Mouse (Mus musculus): ENCODE data around the gene Arid4a. TPM values are rescaled to one million over a fixed set of nuclear protein-coding genes. Genes with fewer than 3 reads are reported as not detected.

The Arid4a gene
- polyA plus RNA-seq, 1 experiment = 2.3 TPM

DNA sequence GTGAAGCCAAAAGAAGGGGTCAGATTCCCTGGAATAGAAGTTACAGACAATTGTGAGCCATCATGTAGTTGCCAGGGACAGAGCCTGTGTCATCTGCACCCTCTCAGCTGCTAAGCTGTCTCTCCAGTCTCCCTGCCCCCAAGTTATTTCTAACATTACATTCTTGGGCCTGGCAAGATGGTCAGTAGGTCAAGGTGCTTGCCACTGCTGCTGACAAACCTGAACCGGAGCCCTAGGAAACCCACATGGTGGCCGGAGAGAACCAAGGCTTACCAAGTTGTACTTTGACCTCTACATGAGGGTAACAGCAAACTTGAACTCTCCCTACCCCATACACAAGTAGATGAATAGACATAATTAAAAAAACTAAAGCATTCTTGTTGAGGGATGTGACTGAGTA is 28.7 kb downstream of the Arid4a start:
- Histone ChIP-seq H3K4me3 (ENCODE audit: low read depth, low read length) (no peak overlapping the region), H3K4me1 (ENCODE audit: control insufficient read depth, insufficient read depth, insufficient read length, low read length) (peaks cover 5% of the 10 kb centered on the region; the same call in 1 of the 2 replicates), H3K27ac (ENCODE audit: insufficient read depth, low read depth, low read length) (no peak overlapping the region), H3K27me3 (ENCODE audit: control insufficient read depth, insufficient read depth, low read length) (no peaks in the 10 kb centered on the region), H3K36me3 (ENCODE audit: control insufficient read depth, insufficient read depth, low read length) (peaks cover 39% of the 10 kb centered on the region)
- WGBS = 59% methylated on average over 2 of the region's 2 CpGs
- TF ChIP-seq POLR2A (IDR thresholded peaks at IDR 0.05; ENCODE audit: low read depth, low read length) = no peak

DNA sequence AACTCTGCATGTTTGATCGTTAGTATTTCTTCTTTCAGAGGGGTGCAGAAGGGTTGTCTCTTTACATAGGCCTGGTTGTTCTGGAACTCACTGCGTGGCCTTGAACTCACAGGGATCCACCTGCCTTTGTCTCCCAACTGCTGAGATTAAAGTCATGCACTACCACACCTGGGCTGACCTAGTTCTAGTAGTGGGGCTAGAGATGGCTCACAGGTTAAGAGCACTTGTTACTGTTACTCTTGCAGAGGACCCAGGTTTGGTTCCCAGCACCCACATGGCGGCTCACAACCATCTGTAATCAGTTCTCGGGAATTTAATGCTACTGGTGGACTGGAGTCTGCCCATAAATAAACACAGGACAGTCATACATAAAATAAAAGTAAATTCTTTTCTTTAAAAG is 30.7 kb downstream of the Arid4a start:
- H3K27me3 ChIP-seq (ENCODE audit: control insufficient read depth, insufficient read depth, low read length) = no peaks in the 10 kb centered on the region
- peaks cover 2% of the 10 kb centered on the region; the same call in 1 of the 2 replicates for H3K4me1 ChIP-seq (ENCODE audit: control insufficient read depth, insufficient read depth, insufficient read length, low read length)
- H3K4me3 ChIP-seq (ENCODE audit: low read depth, low read length) = no peak overlapping the region
- peaks cover 26% of the 10 kb centered on the region for H3K36me3 ChIP-seq (ENCODE audit: control insufficient read depth, insufficient read depth, low read length)
- TF ChIP-seq POLR2A (IDR thresholded peaks at IDR 0.05; ENCODE audit: low read depth, low read length) (no peak), CTCF (IDR thresholded peaks at IDR 0.05; ENCODE audit: extremely low read depth, insufficient read length, insufficient replicate concordance, low read depth, low read length) (no peak)
- H3K27ac ChIP-seq (ENCODE audit: insufficient read depth, low read depth, low read length) = no peak overlapping the region
- WGBS = 98% methylated on average over 4 of the region's 4 CpGs

- H3K36me3 ChIP-seq (ENCODE audit: control insufficient read depth, insufficient read depth, low read length) = peaks cover 20% of the 10 kb centered on the region
- no peaks in the 10 kb centered on the region for H3K27me3 ChIP-seq (ENCODE audit: control insufficient read depth, insufficient read depth, low read length)
- TF ChIP-seq POLR2A (IDR thresholded peaks at IDR 0.05; ENCODE audit: low read depth, low read length) (no peak), CTCF (IDR thresholded peaks at IDR 0.05; ENCODE audit: extremely low read depth, insufficient read length, insufficient replicate concordance, low read depth, low read length) (no peak)
- no peak overlapping the region for H3K27ac ChIP-seq (ENCODE audit: insufficient read depth, low read depth, low read length)
- no peak overlapping the region for H3K4me3 ChIP-seq (ENCODE audit: low read depth, low read length)
- WGBS = 60% methylated on average over 8 of the region's 8 CpGs
- H3K4me1 ChIP-seq (ENCODE audit: control insufficient read depth, insufficient read depth, insufficient read length, low read length) = peaks cover 6% of the 10 kb centered on the region; the same call in 1 of the 2 replicates
These were observed 31.8 kb downstream of the Arid4a start for GRCm38 (mm10) chr12:71047473-71048078.

- Histone ChIP-seq H3K36me3 (ENCODE audit: control insufficient read depth, insufficient read depth, low read length) (peaks cover 21% of the 10 kb centered on the region), H3K27ac (ENCODE audit: insufficient read depth, low read depth, low read length) (no peak overlapping the region), H3K4me1 (ENCODE audit: control insufficient read depth, insufficient read depth, insufficient read length, low read length) (peaks cover 8% of the 10 kb centered on the region; the same call in 1 of the 2 replicates), H3K4me3 (ENCODE audit: low read depth, low read length) (no peak overlapping the region), H3K27me3 (ENCODE audit: control insufficient read depth, insufficient read depth, low read length) (no peaks in the 10 kb centered on the region)
- 26% methylated on average over 7 of the region's 7 CpGs for WGBS
- TF ChIP-seq POLR2A (IDR thresholded peaks at IDR 0.05; ENCODE audit: low read depth, low read length) = no peak
- no peak for TF ChIP-seq CTCF (IDR thresholded peaks at IDR 0.05; ENCODE audit: extremely low read depth, insufficient read length, insufficient replicate concordance, low read depth, low read length)
These were observed 32.3 kb downstream of the Arid4a start for GRCm38 (mm10) chr12:71048117-71048516.

DNA sequence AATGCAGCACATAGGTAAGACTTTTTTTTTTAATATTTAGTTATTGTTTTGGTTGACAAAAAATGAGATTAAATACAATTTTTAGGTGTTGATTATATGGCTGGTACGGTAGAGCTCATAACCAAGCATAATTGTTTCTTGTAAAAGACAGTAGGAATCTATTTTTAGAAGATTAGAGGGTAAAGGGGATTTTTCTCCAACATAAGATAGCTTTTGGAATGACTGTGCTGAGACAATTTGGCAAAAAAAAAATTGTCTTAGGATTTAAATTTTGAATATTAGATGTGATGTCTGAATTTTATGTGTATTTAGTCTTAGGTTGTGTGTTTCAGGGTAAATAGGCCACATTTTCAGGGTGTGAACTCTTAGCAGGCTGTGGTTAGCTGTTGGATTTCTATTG is 32.8 kb downstream of the Arid4a start:
- H3K4me1 ChIP-seq (ENCODE audit: control insufficient read depth, insufficient read depth, insufficient read length, low read length) = peaks cover 8% of the 10 kb centered on the region; the same call in 1 of the 2 replicates
- no peak overlapping the region for H3K4me3 ChIP-seq (ENCODE audit: low read depth, low read length)
- peaks cover 21% of the 10 kb centered on the region for H3K36me3 ChIP-seq (ENCODE audit: control insufficient read depth, insufficient read depth, low read length)
- no peaks in the 10 kb centered on the region for H3K27me3 ChIP-seq (ENCODE audit: control insufficient read depth, insufficient read depth, low read length)
- 86% methylated on average over 1 of the region's 1 CpGs for WGBS
- TF ChIP-seq CTCF (IDR thresholded peaks at IDR 0.05; ENCODE audit: extremely low read depth, insufficient read length, insufficient replicate concordance, low read depth, low read length) (no peak), POLR2A (IDR thresholded peaks at IDR 0.05; ENCODE audit: low read depth, low read length) (no peak)
- no peak overlapping the region for H3K27ac ChIP-seq (ENCODE audit: insufficient read depth, low read depth, low read length)

- 88% methylated on average over 10 of the region's 10 CpGs for WGBS
- H3K27me3 ChIP-seq (ENCODE audit: control insufficient read depth, insufficient read depth, low read length) = no peaks in the 10 kb centered on the region
- peaks cover 19% of the 10 kb centered on the region for H3K36me3 ChIP-seq (ENCODE audit: control insufficient read depth, insufficient read depth, low read length)
- no peak overlapping the region for H3K27ac ChIP-seq (ENCODE audit: insufficient read depth, low read depth, low read length)
- H3K4me1 ChIP-seq (ENCODE audit: control insufficient read depth, insufficient read depth, insufficient read length, low read length) = peaks cover 6% of the 10 kb centered on the region; the same call in 1 of the 2 replicates
- no peak for TF ChIP-seq CTCF (IDR thresholded peaks at IDR 0.05; ENCODE audit: extremely low read depth, insufficient read length, insufficient replicate concordance, low read depth, low read length)
- TF ChIP-seq POLR2A (IDR thresholded peaks at IDR 0.05; ENCODE audit: low read depth, low read length) = no peak
- no peak overlapping the region for H3K4me3 ChIP-seq (ENCODE audit: low read depth, low read length)
These were observed 33.9 kb downstream of the Arid4a start for GRCm38 (mm10) chr12:71049596-71050265.

DNA sequence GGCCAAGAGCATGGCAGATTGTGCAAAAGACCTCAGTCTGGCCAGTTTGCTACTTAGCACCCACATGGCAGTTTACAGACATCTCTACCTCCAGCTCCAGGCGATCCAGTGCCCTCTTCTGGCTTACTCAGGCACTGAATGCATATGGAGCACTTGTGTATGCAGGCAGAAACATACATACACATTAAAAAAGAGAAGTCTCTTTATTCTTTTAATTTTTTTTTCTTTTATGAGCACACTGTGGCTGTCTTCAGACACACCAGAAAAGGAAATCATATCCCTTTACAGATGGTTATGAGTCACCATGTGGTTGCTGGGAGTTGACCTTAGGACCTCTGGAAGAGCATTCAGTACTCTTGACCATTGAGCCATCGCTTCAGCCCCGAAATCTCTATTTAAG is 35.3 kb downstream of the Arid4a start:
- H3K36me3 ChIP-seq (ENCODE audit: control insufficient read depth, insufficient read depth, low read length) = peaks cover 15% of the 10 kb centered on the region
- peaks cover 6% of the 10 kb centered on the region; the same call in 1 of the 2 replicates for H3K4me1 ChIP-seq (ENCODE audit: control insufficient read depth, insufficient read depth, insufficient read length, low read length)
- no peak overlapping the region for H3K4me3 ChIP-seq (ENCODE audit: low read depth, low read length)
- WGBS = 53% methylated on average over 3 of the region's 3 CpGs
- TF ChIP-seq POLR2A (IDR thresholded peaks at IDR 0.05; ENCODE audit: low read depth, low read length) (no peak), CTCF (IDR thresholded peaks at IDR 0.05; ENCODE audit: extremely low read depth, insufficient read length, insufficient replicate concordance, low read depth, low read length) (peak; percentile 44; the same call in 1 of the 2 replicates)
- H3K27ac ChIP-seq (ENCODE audit: insufficient read depth, low read depth, low read length) = no peak overlapping the region
- no peaks in the 10 kb centered on the region for H3K27me3 ChIP-seq (ENCODE audit: control insufficient read depth, insufficient read depth, low read length)
